ENCODE assay signal across 8 mouse cellular contexts in genomic region chr19:45057724-45058112, GRCm38 (mm10). TPM values are rescaled to one million over a fixed set of nuclear protein-coding genes. Genes with fewer than 3 reads are reported as not detected.
A peak's percentile ranks its signal among the peaks of the same experiment; 100 is the strongest.
DNase-seq lines count a peak whose midpoint lies in the region; ATAC-seq and TF ChIP-seq lines count a peak whose summit lies in the region.

No protein-coding gene starts in this region.

- no peaks in the 10 kb centered on the region for H3K9me3 ChIP-seq in liver, embryonic 11.5 days (ENCODE audit: control insufficient read depth, low read length)

- H3K27ac ChIP-seq in cerebellum, adult 2 months (ENCODE audit: insufficient read depth, low read length), result peak overlapping the region; percentile 92
- H3K27ac ChIP-seq in testis, adult 2 months (ENCODE audit: control insufficient read depth, insufficient read depth, low read depth, low read length), result peak overlapping the region; percentile 71; the same call in 1 of the 2 replicates
- H3K27ac ChIP-seq in liver, embryonic 11.5 days (ENCODE audit: low read depth, low read length), result peak overlapping the region; percentile 97

- DNase-seq in cerebellum, adult 2 months, result no peak
- DNase-seq in cerebellum, postnatal 4 days (ENCODE audit: low spot score in 2 of 2), result no peak
- no peak for DNase-seq in testis, postnatal 14 days (ENCODE audit: low spot score)
- no peak for DNase-seq in liver, embryonic 11.5 days (ENCODE audit: low spot score)
- no peak for DNase-seq in right cerebral cortex, adult 18-20 months
- no peak for DNase-seq in urinary bladder, adult 18-20 months (ENCODE audit: low spot score in 2 of 2)
- no peak for DNase-seq in cerebellum, adult 9-11 months

- H3K36me3 ChIP-seq in testis, adult 2 months (ENCODE audit: control insufficient read depth, insufficient read depth, low read length), result no peaks in the 10 kb centered on the region
- H3K36me3 ChIP-seq in liver, embryonic 11.5 days (ENCODE audit: control insufficient read depth, insufficient read depth, low read length), result no peaks in the 10 kb centered on the region

- TF ChIP-seq CTCF in cerebellum, adult 2 months (IDR thresholded peaks at IDR 0.05; ENCODE audit: borderline replicate concordance, insufficient read depth, low read depth, low read length), result no peak
- no peak for TF ChIP-seq CTCF in testis, adult 2 months (IDR thresholded peaks at IDR 0.05; ENCODE audit: control insufficient read depth, insufficient read depth, insufficient replicate concordance, low read depth, low read length)

- H3K4me3 ChIP-seq in cerebellum, adult 2 months (replicated peaks; ENCODE audit: insufficient read depth, low read depth, low read length), result peak overlapping the region; percentile 82
- peak overlapping the region; percentile 78; the same call in 1 of the 2 replicates for H3K4me3 ChIP-seq in testis, adult 2 months (ENCODE audit: control insufficient read depth, low read depth, low read length)
- peak overlapping the region; percentile 72 for H3K4me3 ChIP-seq in liver, embryonic 11.5 days (ENCODE audit: low read depth, low read length)

- H3K4me1 ChIP-seq in cerebellum, adult 2 months (ENCODE audit: control insufficient read depth, insufficient read depth, low read length), result peaks cover 6% of the 10 kb centered on the region; the same call in 1 of the 2 replicates
- peaks cover 3% of the 10 kb centered on the region for H3K4me1 ChIP-seq in testis, adult 2 months (ENCODE audit: control insufficient read depth, insufficient read depth, low read length)
- H3K4me1 ChIP-seq in liver, embryonic 11.5 days (replicated peaks; ENCODE audit: control insufficient read depth, insufficient read depth, low read length), result peaks cover 20% of the 10 kb centered on the region

- 31% methylated on average over 7 of the region's 7 CpGs for WGBS in cerebellum, adult 2 months
- WGBS in liver, embryonic 11.5 days, result 44% methylated on average over 7 of the region's 7 CpGs

- peak overlapping the region; percentile 82 for H3K9ac ChIP-seq in liver, embryonic 11.5 days (ENCODE audit: low read depth, low read length)

- ATAC-seq in liver, embryonic 11.5 days (replicated peaks; ENCODE audit: low FRiP score), result no peak

- peak overlapping the region; percentile 94 for H3K4me2 ChIP-seq in liver, embryonic 11.5 days

- TF ChIP-seq POLR2A in cerebellum, adult 2 months (IDR thresholded peaks at IDR 0.05; ENCODE audit: borderline replicate concordance, insufficient read depth, low read length), result no peak
- no peak for TF ChIP-seq POLR2A in testis, adult 2 months (IDR thresholded peaks at IDR 0.05; ENCODE audit: control insufficient read depth, low read depth, low read length)

- H3K27me3 ChIP-seq in cerebellum, adult 2 months (ENCODE audit: control insufficient read depth, insufficient read depth, low read length), result no peaks in the 10 kb centered on the region
- no peaks in the 10 kb centered on the region for H3K27me3 ChIP-seq in testis, adult 2 months (ENCODE audit: control insufficient read depth, insufficient read depth, low read length)
- H3K27me3 ChIP-seq in liver, embryonic 11.5 days (replicated peaks; ENCODE audit: control insufficient read depth, insufficient read depth, low read length), result no peaks in the 10 kb centered on the region

RNA-seq across cellular contexts. Expression of gene Sfxn3, which starts 10.4 kb away (rescaled TPM):
- 90.5 and 91.6 TPM in 2 replicates for polyA plus RNA-seq in cerebellum, adult 2 months (2012; rRNA removed)
- polyA plus RNA-seq in testis, adult 2 months (2012; rRNA removed), result 16.3 and 20.7 TPM in 2 replicates
- polyA plus RNA-seq in liver, embryonic 11.5 days (2014; fragmentation: Nextera tagmentation; extraction: Ambion mirVana), result 6.3 and 6.8 TPM in 2 replicates

RNA-seq across cellular contexts. Expression of gene Pdzd7, which starts 12.2 kb away (rescaled TPM):
- polyA plus RNA-seq in cerebellum, adult 2 months (2012; rRNA removed), result 7.6 and 9.1 TPM in 2 replicates
- 1.0 and 1.1 TPM in 2 replicates for polyA plus RNA-seq in testis, adult 2 months (2012; rRNA removed)
- 0.09 TPM in 1 of 2 replicates, not detected in the other for polyA plus RNA-seq in liver, embryonic 11.5 days (2014; fragmentation: Nextera tagmentation; extraction: Ambion mirVana)

RNA-seq across cellular contexts. Expression of gene Kazald1, which starts 17.3 kb away (rescaled TPM):
- 13.4 and 15.0 TPM in 2 replicates for polyA plus RNA-seq in cerebellum, adult 2 months (2012; rRNA removed)
- polyA plus RNA-seq in testis, adult 2 months (2012; rRNA removed), result 5.3 and 6.1 TPM in 2 replicates
- polyA plus RNA-seq in liver, embryonic 11.5 days (2014; fragmentation: Nextera tagmentation; extraction: Ambion mirVana), result 0.91 and 1.6 TPM in 2 replicates

RNA-seq across cellular contexts. Expression of gene Lzts2, which starts 43.5 kb away (rescaled TPM):
- polyA plus RNA-seq in cerebellum, adult 2 months (2012; rRNA removed), result 54.1 and 56.3 TPM in 2 replicates
- 36.2 and 42.3 TPM in 2 replicates for polyA plus RNA-seq in testis, adult 2 months (2012; rRNA removed)
- 28.6 and 31.4 TPM in 2 replicates for polyA plus RNA-seq in liver, embryonic 11.5 days (2014; fragmentation: Nextera tagmentation; extraction: Ambion mirVana)

RNA-seq across cellular contexts. Expression of gene Mrpl43, which starts 51.5 kb away (rescaled TPM):
- polyA plus RNA-seq in cerebellum, adult 2 months (2012; rRNA removed), result 86.7 and 88.3 TPM in 2 replicates
- 43.4 and 46.8 TPM in 2 replicates for polyA plus RNA-seq in testis, adult 2 months (2012; rRNA removed)
- 62.2 and 65.3 TPM in 2 replicates for polyA plus RNA-seq in liver, embryonic 11.5 days (2014; fragmentation: Nextera tagmentation; extraction: Ambion mirVana)
